In genomic region chr15:12340536-12341400, GRCm38 (mm10) we compare ENCODE assay signal across 13 mouse cellular contexts. TPM values are rescaled to one million over a fixed set of nuclear protein-coding genes. Genes with fewer than 3 reads are reported as not detected.
DNase-seq lines count a peak whose midpoint lies in the region; ATAC-seq and TF ChIP-seq lines count a peak whose summit lies in the region.
"Had no signal": no experiment of that assay in that cellular context is flagged by ENCODE, and none has a peak within 500 bp of the region (broad histone marks: within the 10 kb centered on the region; RNA-seq: fewer than 3 reads in every experiment).

No protein-coding gene starts in this region.

- no peaks in the 10 kb centered on the region for H3K27me3 ChIP-seq in G1E (ENCODE audit: insufficient read depth, low read length)
- H3K27me3 ChIP-seq in liver, embryonic 13.5 days, result no peaks in the 10 kb centered on the region
- H3K27me3 ChIP-seq: limb, embryonic 13.5 days had no signal

- no peak for DNase-seq in gastrocnemius, adult 2 months
- DNase-seq in gastrocnemius, postnatal 10 days, result no peak
- DNase-seq in G1E (ENCODE audit: low spot score), result no peak
- peak; percentile 30 for DNase-seq in c-Kit-negative CD71-positive TER-119-positive erythroid progenitor cells, embryonic 14.5 days (ENCODE audit: low read depth, low spot score)
- DNase-seq in liver, embryonic 13.5 days, result no peak
- no peak for DNase-seq in retina, embryonic 14.5 days (ENCODE audit: low spot score)
- DNase-seq in adrenal gland, adult 2 months, result no peak
- DNase-seq: cerebellum, postnatal 25 days; kidney, postnatal 25 days; layer of hippocampus, postnatal 36 days had no signal

- no peak overlapping the region for H3K4me3 ChIP-seq in gastrocnemius, adult 2 months
- no peak overlapping the region; the same call in 1 of the 2 replicates for H3K4me3 ChIP-seq in G1E (ENCODE audit: low read depth, low read length)
- peak overlapping the region; percentile 39 for H3K4me3 ChIP-seq in liver, embryonic 13.5 days (replicated peaks)
- H3K4me3 ChIP-seq: limb, embryonic 13.5 days had no signal

- peak overlapping the region; percentile 50; the same call in 1 of the 2 replicates for H3K27ac ChIP-seq in gastrocnemius, adult 2 months
- peak overlapping the region; percentile 93 for H3K27ac ChIP-seq in liver, embryonic 13.5 days
- H3K27ac ChIP-seq: limb, embryonic 13.5 days; macrophage had no signal

- 24% methylated on average over 5 of the region's 5 CpGs for WGBS in liver, embryonic 13.5 days (ENCODE audit: insufficient replicate concordance)

- peaks cover 48% of the 10 kb centered on the region for H3K36me3 ChIP-seq in G1E (replicated peaks)
- H3K36me3 ChIP-seq in liver, embryonic 13.5 days, result peaks cover 26% of the 10 kb centered on the region

- intact Hi-C loops in gastrocnemius, adult 2 months (cut with DNase I), result no loop called here

- H3K9ac ChIP-seq in liver, embryonic 13.5 days, result peak overlapping the region; percentile 66
- H3K9ac ChIP-seq: limb, embryonic 13.5 days had no signal

- peak; percentile 61 for ATAC-seq in G1E (ENCODE audit: extremely low read depth, insufficient number of reproducible peaks, low FRiP score, poor library complexity, severe bottlenecking)
- ATAC-seq in liver, embryonic 13.5 days (ENCODE audit: low read depth), result peak; percentile 75
- no peak for ATAC-seq in inflammation-experienced regulatory T-cells, adult 6 months

- peaks cover 73% of the 10 kb centered on the region for H3K4me1 ChIP-seq in G1E (ENCODE audit: insufficient read depth, low read depth, low read length)
- peaks cover 63% of the 10 kb centered on the region for H3K4me1 ChIP-seq in liver, embryonic 13.5 days (replicated peaks)

- peak overlapping the region; percentile 72 for H3K4me2 ChIP-seq in liver, embryonic 13.5 days
- H3K4me2 ChIP-seq: limb, embryonic 13.5 days had no signal

- TF ChIP-seq CTCF in gastrocnemius, adult 2 months (IDR thresholded peaks at IDR 0.05), result no peak
- TF ChIP-seq CTCF in G1E (IDR thresholded peaks at IDR 0.05; ENCODE audit: low read depth, low read length), result no peak

- no peaks in the 10 kb centered on the region for H3K9me3 ChIP-seq in G1E (replicated peaks)
- no peaks in the 10 kb centered on the region for H3K9me3 ChIP-seq in liver, embryonic 13.5 days (replicated peaks)
- H3K9me3 ChIP-seq: limb, embryonic 13.5 days had no signal

RNA-seq across cellular contexts. Expression of gene 1810049J17Rik, which starts 19.1 kb away (rescaled TPM):
- not detected for total RNA-seq in gastrocnemius, adult 2 months (2021)
- total RNA-seq in gastrocnemius, postnatal 10 days (2021), result not detected
- not detected in 2 replicates for total RNA-seq in G1E (2014; fragmentation: Nextera tagmentation)
- 0.38 TPM in 1 of 2 replicates, not detected in the other for total RNA-seq in G1E (2017)
- polyA plus RNA-seq in G1E (2012), result 0.36 and 0.52 TPM in 2 replicates
- polyA plus RNA-seq in liver, embryonic 13.5 days (2015; fragmentation: Nextera tagmentation; extraction: Ambion mirVana), result 0.29 and 1.7 TPM in 2 replicates
- polyA plus RNA-seq in inflammation-experienced regulatory T-cells, adult 6 months (2017; shearing (Covaris generic)), result not detected
- total RNA-seq in adrenal gland, adult 2 months (2021), result 1 to 10 TPM in 1 of 2 experiments, under 1 TPM in 1; 0.73 to 2.2 TPM
- polyA plus RNA-seq in adrenal gland, adult 2 months (2012; rRNA removed), result 0.75 and 1.8 TPM in 2 replicates

RNA-seq across cellular contexts. Expression of gene Golph3, which starts 19.5 kb away (rescaled TPM):
- 10 to 100 TPM; 77.0 to 80.0 TPM for total RNA-seq in gastrocnemius, adult 2 months (2021)
- 10 to 100 TPM; 61.3 to 66.0 TPM for total RNA-seq in gastrocnemius, postnatal 10 days (2021)
- total RNA-seq in G1E (2014; fragmentation: Nextera tagmentation), result 411 and 482 TPM in 2 replicates
- 299 and 319 TPM in 2 replicates for total RNA-seq in G1E (2017)
- polyA plus RNA-seq in G1E (2012), result 739 and 1,035 TPM in 2 replicates
- 51.6 and 66.2 TPM in 2 replicates for polyA plus RNA-seq in liver, embryonic 13.5 days (2015; fragmentation: Nextera tagmentation; extraction: Ambion mirVana)
- polyA plus RNA-seq in inflammation-experienced regulatory T-cells, adult 6 months (2017; shearing (Covaris generic)), result 10 to 100 TPM; 29.6 to 31.6 (median 31.4) TPM
- 100 to 1,000 TPM; 127 to 150 TPM for total RNA-seq in adrenal gland, adult 2 months (2021)
- 157 and 164 TPM in 2 replicates for polyA plus RNA-seq in adrenal gland, adult 2 months (2012; rRNA removed)
